Mouse (Mus musculus) intestine, embryonic 16.5 days (tissue): ENCODE measurements around the gene Micu1. TPM values are rescaled to one million over a fixed set of nuclear protein-coding genes. Genes with fewer than 3 reads are reported as not detected.

Experiments
- ATAC-seq: fragments of 200-750 bp; cut with Nextera tagmentation; 2 replicates; pipeline ENCODE4 v1.8.0; 2017; ENCODE audit warnings: moderate TSS enrichment, moderate library complexity
- H3K27ac ChIP-seq: fragments of 300-500 bp; sonication (generic); 2 replicates; pipeline ENCODE4 v1.5.1; 2014; ENCODE audit warnings: mild to moderate bottlenecking, low read length
- H3K27me3 ChIP-seq: fragments of 300-500 bp; sonication (generic); replicated peaks from 2 replicates; pipeline ENCODE4 v1.6.1; 2014; ENCODE audit warnings: low read length, control low read depth, mixed read lengths; ENCODE audit not compliant: control insufficient read depth, insufficient read depth
- H3K36me3 ChIP-seq: fragments of 300-500 bp; sonication (generic); 2 replicates; pipeline ENCODE4 v1.6.1; 2014; ENCODE audit warnings: low read length, control low read depth; ENCODE audit not compliant: control insufficient read depth, insufficient read depth
- H3K4me1 ChIP-seq: fragments of 300-500 bp; sonication (generic); 2 replicates; pipeline ENCODE4 v1.6.1; 2014; ENCODE audit warnings: low read length, control low read depth, mixed read lengths; ENCODE audit not compliant: control insufficient read depth, insufficient read depth
- H3K4me2 ChIP-seq: fragments of 300-500 bp; sonication (generic); 2 replicates; pipeline ENCODE4 v1.6.1; 2014; ENCODE audit warnings: low read depth, low read length, control low read depth
- H3K4me3 ChIP-seq: fragments of 300-500 bp; sonication (generic); 2 replicates; pipeline ENCODE4 v1.5.1; 2014; ENCODE audit warnings: mild to moderate bottlenecking, low read length
- H3K9ac ChIP-seq: fragments of 300-500 bp; sonication (generic); 2 replicates; pipeline ENCODE4 v1.6.1; 2014; ENCODE audit warnings: low read depth, low read length
- H3K9me3 ChIP-seq: fragments of 300-500 bp; sonication (generic); 2 replicates; pipeline ENCODE4 v1.6.1; 2016; ENCODE audit warnings: low read length, control low read depth; ENCODE audit not compliant: control insufficient read depth
- WGBS: fragments of 180-500 bp; shearing (Covaris S2); extraction: QIAGEN DNeasy Blood & Tissue Kit; methylation state at CpG from one replicate; pipeline ENCODE4 v1.1.7; 2014; 5-methylcytosine and 5-hydroxymethylcytosine counted together
- polyA plus RNA-seq: library from polyadenylated mRNA; unstranded; fragments of >200 nt; fragmentation: Nextera tagmentation; extraction: Ambion mirVana; gene quantifications from 2 replicates; pipeline ENCODE4 v1.2.1, GENCODE M21; 2015

The Micu1 gene
- polyA plus RNA-seq, 1 experiment from 2014 or later, result 82.1 TPM

DNA sequence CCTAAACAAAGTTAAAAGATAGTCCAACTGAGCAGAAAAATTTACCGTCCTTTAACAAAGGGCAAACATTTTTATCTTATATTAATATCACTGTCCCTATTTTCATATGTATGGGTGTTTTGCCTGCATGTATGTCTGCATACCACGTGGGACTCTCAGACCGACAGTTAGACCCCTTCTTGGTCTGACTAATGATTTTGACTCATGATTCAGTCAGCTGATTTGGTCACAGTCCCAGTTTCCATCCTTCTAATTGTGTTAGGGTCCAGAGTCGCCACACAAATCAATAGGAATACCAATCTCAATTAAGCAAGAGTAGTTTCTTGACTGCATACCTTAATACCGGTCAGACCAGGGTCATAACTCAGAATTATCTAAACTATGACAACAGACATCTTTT, 118.6 kb downstream of the Micu1 start:
- H3K9ac ChIP-seq, result no peak overlapping the region
- WGBS, result 84% methylated on average over 5 of the region's 5 CpGs

DNA sequence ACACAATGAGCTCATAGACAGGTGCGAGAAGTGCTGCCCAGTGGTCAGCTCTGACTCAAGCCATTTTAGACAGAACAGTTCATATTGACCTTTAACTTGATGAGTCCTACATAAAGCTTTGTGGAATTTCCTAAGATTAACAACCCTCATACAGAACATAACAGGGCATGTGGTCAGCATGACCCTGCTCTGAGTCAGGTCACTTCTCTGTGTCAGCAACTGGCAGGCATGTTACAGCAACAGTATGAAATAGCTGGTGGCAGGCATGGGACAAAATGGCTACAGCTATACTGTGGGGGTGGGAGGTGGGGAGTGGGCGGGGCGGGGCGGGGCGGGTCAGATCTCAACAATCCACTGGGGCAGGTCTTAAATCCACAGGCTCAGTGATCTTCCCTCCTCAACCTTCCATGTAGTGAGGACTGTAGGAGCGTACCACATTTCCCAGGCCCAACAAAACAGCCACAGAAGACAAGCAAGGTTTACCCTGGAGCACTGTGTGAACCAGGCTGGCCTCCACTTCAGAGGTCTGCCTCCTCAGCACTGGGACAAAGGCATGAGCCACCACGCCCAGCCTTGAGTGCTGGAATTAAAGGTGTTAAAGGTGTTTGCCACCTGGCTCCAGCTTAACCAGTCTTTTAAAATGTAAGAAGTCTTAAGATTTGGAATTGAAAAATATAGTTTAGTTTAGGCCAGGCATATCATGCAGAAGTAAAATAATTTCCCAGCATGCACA, 119.2 kb downstream of the Micu1 start:
- H3K9me3 ChIP-seq, result no peaks in the 10 kb centered on the region
- no peaks in the 10 kb centered on the region for H3K27me3 ChIP-seq
- H3K4me2 ChIP-seq, result no peak overlapping the region
- no peak for ATAC-seq
- H3K4me1 ChIP-seq, result no peaks in the 10 kb centered on the region
- H3K36me3 ChIP-seq, result no peaks in the 10 kb centered on the region
- H3K4me3 ChIP-seq, result no peak overlapping the region
- H3K27ac ChIP-seq, result no peak overlapping the region
- 92% methylated on average over 7 of the region's 7 CpGs for WGBS
- H3K9ac ChIP-seq, result no peak overlapping the region

More for the DNA sequence above, 118.6 kb downstream of the Micu1 start:
- no peak for ATAC-seq
- Histone ChIP-seq H3K27me3 (no peaks in the 10 kb centered on the region), H3K9me3 (no peaks in the 10 kb centered on the region), H3K27ac (no peak overlapping the region), H3K4me1 (no peaks in the 10 kb centered on the region), H3K36me3 (no peaks in the 10 kb centered on the region), H3K4me3 (no peak overlapping the region), H3K4me2 (no peak overlapping the region)

DNA sequence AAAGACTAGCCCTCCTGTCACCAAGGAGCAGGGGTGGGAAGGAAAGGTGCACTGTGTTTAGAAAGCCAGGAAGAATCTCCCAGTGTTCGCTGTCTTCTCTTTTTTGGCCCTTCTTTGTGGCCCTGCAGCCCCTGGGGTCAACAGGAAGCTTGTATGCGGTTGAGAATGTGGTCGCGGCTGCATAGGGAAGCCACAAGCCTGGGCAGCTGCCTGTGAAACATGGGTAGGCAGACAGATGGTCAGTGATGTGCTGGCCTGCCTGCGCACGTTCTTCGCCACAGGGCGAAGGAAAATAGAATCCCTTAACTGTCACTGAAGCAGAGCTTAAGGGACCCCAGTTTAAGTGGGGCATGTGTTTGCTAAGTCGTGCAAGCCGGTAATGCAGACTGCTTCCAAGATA, 120.6 kb downstream of the Micu1 start:
- H3K9me3 ChIP-seq, result no peaks in the 10 kb centered on the region
- no peak for ATAC-seq
- no peaks in the 10 kb centered on the region for H3K27me3 ChIP-seq
- no peak overlapping the region for H3K4me2 ChIP-seq
- H3K9ac ChIP-seq, result no peak overlapping the region
- H3K4me3 ChIP-seq, result no peak overlapping the region
- H3K27ac ChIP-seq, result no peak overlapping the region
- H3K4me1 ChIP-seq, result no peaks in the 10 kb centered on the region
- peaks cover 6% of the 10 kb centered on the region; the same call in 1 of the 2 replicates for H3K36me3 ChIP-seq
- WGBS, result 87% methylated on average over 10 of the region's 10 CpGs

DNA sequence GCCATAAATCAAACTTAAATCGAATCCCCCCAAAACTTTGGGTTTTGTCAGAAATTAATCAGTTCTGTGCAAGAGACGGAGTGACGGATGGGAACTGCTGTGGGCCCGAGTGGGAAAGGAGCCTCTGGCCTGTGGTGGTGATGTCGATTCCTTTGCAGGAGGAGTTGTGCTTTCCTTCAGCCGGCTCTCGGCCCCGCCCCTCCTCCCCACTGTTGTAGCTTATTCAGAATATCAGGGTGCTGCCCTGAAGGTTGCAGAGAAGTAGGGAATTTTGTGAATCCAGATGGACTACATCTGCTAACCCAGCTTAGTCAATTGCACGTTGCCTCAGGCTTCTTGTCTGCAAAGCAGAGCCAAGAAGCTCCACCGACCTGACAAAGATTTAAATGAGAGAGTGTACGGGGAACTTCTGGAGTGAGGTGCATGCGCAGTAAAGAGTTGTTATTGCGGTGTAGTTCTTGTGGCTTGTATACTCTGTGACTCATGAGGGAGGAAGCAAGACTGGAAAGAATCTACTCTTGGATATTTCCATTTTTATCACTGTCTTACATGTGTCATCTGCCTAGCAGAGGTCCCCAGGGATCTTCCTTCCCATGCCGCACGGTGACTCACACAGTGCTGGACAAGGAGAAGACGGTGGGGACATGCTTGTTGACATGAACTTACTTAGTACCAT, 123.0 kb downstream of the Micu1 start:
- H3K4me2 ChIP-seq, result no peak overlapping the region
- no peaks in the 10 kb centered on the region for H3K9me3 ChIP-seq
- no peaks in the 10 kb centered on the region for H3K4me1 ChIP-seq
- no peak overlapping the region for H3K4me3 ChIP-seq
- no peak overlapping the region for H3K9ac ChIP-seq
- 76% methylated on average over 16 of the region's 16 CpGs for WGBS
- no peak for ATAC-seq
- H3K36me3 ChIP-seq, result peaks cover 8% of the 10 kb centered on the region
- no peak overlapping the region for H3K27ac ChIP-seq
- no peaks in the 10 kb centered on the region for H3K27me3 ChIP-seq

DNA sequence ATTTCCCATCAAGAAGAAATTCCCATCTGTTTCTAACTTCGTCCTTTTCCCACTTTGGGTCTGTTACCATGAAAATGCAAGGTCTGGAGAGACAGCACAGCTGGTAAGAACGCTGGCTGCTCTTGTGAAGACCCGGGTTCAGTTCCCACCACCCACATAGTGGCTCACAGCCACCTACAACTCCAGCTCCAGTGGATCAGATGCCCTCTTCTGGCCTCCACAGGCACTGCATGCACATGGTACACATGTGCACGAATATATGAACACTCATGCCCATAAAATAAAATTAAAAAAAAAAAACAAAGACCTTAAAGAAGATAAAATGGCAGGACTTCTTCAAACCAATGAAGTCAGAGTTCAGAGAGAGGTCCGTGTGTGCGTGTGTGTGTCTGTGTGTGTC, 127.6 kb downstream of the Micu1 start:
- Histone ChIP-seq H3K4me1 (no peaks in the 10 kb centered on the region), H3K4me3 (no peak overlapping the region), H3K9me3 (no peaks in the 10 kb centered on the region), H3K27ac (no peak overlapping the region), H3K4me2 (no peak overlapping the region), H3K36me3 (peaks cover 8% of the 10 kb centered on the region), H3K27me3 (no peaks in the 10 kb centered on the region), H3K9ac (no peak overlapping the region)
- ATAC-seq, result no peak
- WGBS, result 94% methylated on average over 6 of the region's 6 CpGs

DNA sequence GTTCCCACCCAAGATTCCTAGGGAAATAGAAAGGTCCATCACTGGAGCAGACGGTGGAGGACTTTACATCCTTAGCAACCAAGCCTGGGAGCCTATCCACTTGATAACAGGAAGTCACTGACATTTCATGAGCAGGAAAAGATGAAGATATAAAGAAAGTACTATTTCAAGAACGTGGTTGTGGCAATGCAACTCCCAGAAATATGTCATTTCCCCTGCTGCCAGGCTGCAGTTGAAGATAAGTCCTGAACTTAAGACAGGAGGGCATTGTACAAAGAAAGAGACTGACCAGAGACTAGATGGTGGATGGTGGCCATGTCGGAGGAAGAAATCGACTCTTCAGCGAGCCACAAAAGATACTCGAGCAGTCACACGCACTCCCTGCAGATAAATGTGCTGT, 129.7 kb downstream of the Micu1 start:
- Histone ChIP-seq H3K4me3 (no peak overlapping the region), H3K27ac (no peak overlapping the region), H3K36me3 (peaks cover 8% of the 10 kb centered on the region), H3K9me3 (no peaks in the 10 kb centered on the region), H3K4me1 (no peaks in the 10 kb centered on the region), H3K4me2 (no peak overlapping the region), H3K9ac (no peak overlapping the region), H3K27me3 (no peaks in the 10 kb centered on the region)
- ATAC-seq, result no peak
- 68% methylated on average over 7 of the region's 7 CpGs for WGBS

DNA sequence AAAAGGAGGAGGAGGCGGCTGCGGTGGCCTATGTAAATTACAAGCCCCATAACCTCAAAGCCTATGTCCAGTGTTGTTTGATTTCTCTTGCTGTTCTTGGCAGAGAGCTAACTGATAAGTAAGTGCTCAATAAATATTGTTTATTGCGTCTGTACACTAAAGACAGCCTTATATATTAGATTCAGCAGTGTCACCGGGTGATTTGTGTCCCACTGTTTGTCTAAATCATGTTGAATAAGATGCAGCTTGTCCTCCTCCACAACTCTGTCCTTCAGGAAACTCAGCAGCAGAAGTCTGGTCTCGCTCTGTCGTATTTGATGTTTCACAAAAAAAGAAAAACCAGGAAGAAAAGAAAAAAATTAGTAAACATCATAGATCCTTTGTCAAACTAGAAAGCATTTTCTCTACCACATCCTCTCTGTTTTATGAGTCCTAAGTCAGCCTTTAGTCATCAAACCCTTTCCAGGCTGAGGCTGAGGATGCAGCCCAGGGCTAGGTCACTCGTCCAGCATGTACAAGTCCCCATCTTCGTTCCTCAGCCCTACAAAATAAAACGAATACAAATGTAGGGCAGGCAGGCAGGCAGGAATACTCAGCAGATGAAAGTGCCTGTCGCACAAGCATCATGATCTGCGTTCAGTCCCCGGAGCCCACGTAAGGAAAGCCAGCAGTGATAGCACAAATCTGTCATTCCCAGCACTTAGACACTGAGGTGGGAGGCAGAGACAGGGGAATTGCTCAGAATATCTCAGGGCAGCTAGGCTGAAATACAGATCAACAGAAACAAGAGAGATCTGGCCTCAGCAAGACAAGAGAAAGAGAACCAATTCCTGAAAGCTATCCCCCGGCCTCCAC, 133.3 kb downstream of the Micu1 start:
- Histone ChIP-seq H3K4me2 (no peak overlapping the region), H3K27me3 (no peaks in the 10 kb centered on the region), H3K36me3 (no peaks in the 10 kb centered on the region), H3K9me3 (no peaks in the 10 kb centered on the region), H3K4me3 (no peak overlapping the region), H3K9ac (no peak overlapping the region), H3K27ac (no peak overlapping the region), H3K4me1 (no peaks in the 10 kb centered on the region)
- 80% methylated on average over 14 of the region's 14 CpGs for WGBS
- ATAC-seq, result no peak

DNA sequence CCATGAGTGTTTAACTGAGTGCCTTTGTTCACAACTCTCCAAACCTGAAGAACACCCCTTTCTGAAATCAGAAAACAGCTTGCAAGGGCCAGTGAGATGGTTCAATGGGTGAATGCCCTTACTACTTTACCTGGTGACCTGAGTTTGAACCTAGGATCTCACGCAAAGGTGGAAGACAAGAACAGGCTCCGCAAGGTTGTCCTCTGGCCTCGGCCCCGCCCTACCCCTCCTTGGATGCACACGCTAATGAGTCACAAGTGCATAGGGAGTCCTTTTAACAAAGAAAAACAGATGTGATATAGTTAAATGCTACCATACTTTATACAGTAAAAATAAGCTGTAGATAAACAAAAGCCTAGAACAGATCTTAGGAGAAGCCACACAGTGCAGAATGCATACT, 135.2 kb downstream of the Micu1 start:
- no peaks in the 10 kb centered on the region for H3K9me3 ChIP-seq
- no peak overlapping the region for H3K9ac ChIP-seq
- WGBS, result 72% methylated on average over 5 of the region's 5 CpGs
- no peak overlapping the region for H3K4me2 ChIP-seq
- no peaks in the 10 kb centered on the region for H3K4me1 ChIP-seq
- H3K27ac ChIP-seq, result no peak overlapping the region
- no peaks in the 10 kb centered on the region for H3K27me3 ChIP-seq
- peak; percentile 52; the same call in 1 of the 2 replicates for ATAC-seq
- no peak overlapping the region for H3K4me3 ChIP-seq
- no peaks in the 10 kb centered on the region for H3K36me3 ChIP-seq

DNA sequence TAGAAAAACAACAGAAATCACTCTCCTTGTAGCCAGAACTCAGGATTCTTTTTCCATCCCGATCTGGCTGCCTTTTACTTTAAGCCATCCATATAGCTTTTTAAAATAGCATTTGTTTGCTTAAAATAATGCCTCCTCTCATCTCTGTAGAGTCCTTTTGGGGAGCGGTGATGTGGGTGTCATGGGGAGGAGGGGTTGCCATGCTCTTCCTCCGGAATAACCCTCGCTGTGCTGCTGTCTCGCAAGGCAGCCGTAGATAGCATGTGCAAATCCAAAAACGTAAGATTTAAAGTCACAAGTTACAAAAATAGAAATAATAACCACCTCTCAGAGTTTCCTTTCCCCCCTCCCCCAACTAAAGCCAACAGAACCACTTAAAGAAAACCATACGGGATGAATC, 139.2 kb downstream of the Micu1 start:
- ATAC-seq, result no peak
- Histone ChIP-seq H3K36me3 (no peaks in the 10 kb centered on the region), H3K4me1 (peaks cover 3% of the 10 kb centered on the region; the same call in 1 of the 2 replicates), H3K9me3 (no peaks in the 10 kb centered on the region), H3K27ac (no peak overlapping the region), H3K4me2 (no peak overlapping the region), H3K4me3 (no peak overlapping the region), H3K9ac (no peak overlapping the region), H3K27me3 (no peaks in the 10 kb centered on the region)
- WGBS, result 92% methylated on average over 8 of the region's 8 CpGs
